Mouse (Mus musculus) heart, postnatal 0 days (tissue): ENCODE data around the gene Srprb.

Experiments
- CTCF ChIP-seq: IDR thresholded peaks from 2 replicates; pipeline ENCODE4 v1.5.1; 2016; ENCODE audit warnings: antibody characterized with exemption, control low read depth, low read depth
- EP300 ChIP-seq: IDR thresholded peaks from 2 replicates; pipeline ENCODE4 v1.6.1; 2016; ENCODE audit warnings: antibody characterized with exemption, low read depth

DNA sequence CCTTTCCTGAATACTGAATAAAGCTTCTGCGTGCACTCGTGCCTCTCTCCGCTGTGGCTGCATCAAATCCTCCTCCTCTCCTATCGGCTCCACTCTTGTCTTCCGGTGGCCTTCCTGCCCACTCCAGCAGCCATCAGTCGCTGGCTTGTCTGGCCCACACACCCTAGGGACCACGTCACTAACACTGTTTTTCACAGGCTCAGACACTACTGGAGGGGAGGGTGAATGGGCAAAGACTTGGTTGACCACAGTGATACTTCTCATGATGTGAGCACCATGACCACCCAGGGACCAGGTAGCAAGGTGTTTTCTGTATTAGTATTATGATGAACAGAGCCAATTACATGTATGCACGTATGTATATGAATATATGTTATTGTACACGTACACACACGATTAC is 55.7 kb downstream of the Srprb start:
- TF ChIP-seq EP300 (no peak), CTCF (no peak)
